Mouse (Mus musculus) olfactory bulb, adult 2 months (tissue): Measurements from ENCODE around the gene Pla2g4a.

Source experiments
- CTCF ChIP-seq: fragments of 200-500 bp; IDR thresholded peaks from 2 replicates; pipeline ENCODE4 v1.5.1; 2012; ENCODE audit warnings: low read depth, mild to moderate bottlenecking, low read length, moderate library complexity; ENCODE audit not compliant: insufficient read depth
- POLR2A ChIP-seq: fragments of 200-500 bp; IDR thresholded peaks from 2 replicates; pipeline ENCODE4 v1.6.1; 2012; ENCODE audit warnings: mild to moderate bottlenecking, low read depth, low read length, moderate library complexity; ENCODE audit not compliant: insufficient read depth

DNA sequence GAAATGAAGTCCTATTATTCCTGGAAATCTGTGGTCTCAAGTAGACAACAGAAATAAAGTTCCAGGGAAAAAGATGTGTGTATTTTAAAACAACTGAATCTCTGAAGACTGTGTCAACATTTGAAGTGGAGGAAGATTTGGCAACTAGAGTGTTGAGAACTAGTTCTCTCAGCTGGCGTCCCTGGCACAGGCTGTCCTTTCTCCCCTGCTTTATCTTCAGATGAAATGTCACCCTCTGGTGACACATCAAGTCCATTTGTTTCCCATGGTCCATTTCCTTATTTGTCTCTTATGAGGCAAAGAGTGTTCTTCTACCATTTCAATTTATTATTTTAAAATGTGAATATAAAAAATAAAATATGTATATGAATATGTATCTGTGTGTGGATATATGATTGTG lies 89.5 kb downstream of the Pla2g4a start:
- TF ChIP-seq CTCF (no peak), POLR2A (no peak)
